Mouse (Mus musculus) cerebellum, adult 2 months (tissue): Measurements from ENCODE around the gene Gm42517.

Source experiments
- CTCF ChIP-seq: fragments of 200-500 bp; IDR thresholded peaks from 2 replicates; pipeline ENCODE4 v1.5.1; 2011; ENCODE audit warnings: low read depth, mild to moderate bottlenecking, control low read depth, low read length, moderate library complexity, borderline replicate concordance; ENCODE audit not compliant: insufficient read depth
- POLR2A ChIP-seq: fragments of 200-500 bp; IDR thresholded peaks from 2 replicates; pipeline ENCODE4 v1.6.1; 2011; ENCODE audit warnings: low read length, control low read depth, borderline replicate concordance; ENCODE audit not compliant: insufficient read depth

DNA sequence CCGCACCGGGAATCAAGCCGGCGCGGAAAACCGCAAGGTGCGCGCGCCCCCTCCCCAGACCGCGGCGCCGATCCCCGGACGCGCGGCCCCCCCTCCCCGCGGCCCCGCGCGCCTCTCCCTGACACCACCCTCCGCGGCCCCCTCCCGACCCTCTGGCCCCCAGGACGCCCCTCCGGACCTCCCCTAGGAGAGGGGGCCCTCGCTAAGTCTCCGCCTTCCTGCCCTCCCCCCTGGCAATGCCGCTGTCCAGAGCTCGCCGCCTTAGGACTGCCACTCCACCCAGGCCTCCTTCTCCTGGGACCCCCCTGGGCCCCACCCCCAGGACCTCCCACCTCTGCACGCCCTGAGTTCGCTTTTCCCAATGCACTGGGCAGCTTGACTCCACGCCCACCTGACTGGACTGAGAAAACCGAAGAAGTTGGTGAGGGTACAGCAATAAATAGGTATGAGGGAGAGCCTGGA, at the start of gene Gm42517:
- TF ChIP-seq POLR2A (no peak), CTCF (no peak)
